Mouse (Mus musculus) spleen, adult 2 months (tissue): ENCODE results near the gene Svip. TPM values are rescaled to one million over a fixed set of nuclear protein-coding genes. Genes with fewer than 3 reads are reported as not detected.
A peak's percentile ranks its signal among the peaks of the same experiment; 100 is the strongest.

Experiments used
- DNase-seq, 2 experiments: peaks; one replicate each; pipeline versions ENCODE4 v3.0.0 to v3.0.0-alpha.2; 2012 to 2021; ENCODE audit warnings: low spot score in 2 of 2, low read depth in 1 of 2
- H3K27ac ChIP-seq: fragments of 200-500 bp; 2 replicates; pipeline ENCODE4 v1.5.1; 2012; ENCODE audit warnings: low read length, inconsistent platforms; ENCODE audit not compliant: insufficient read depth
- H3K27me3 ChIP-seq: fragments of 200-500 bp; 2 replicates; pipeline ENCODE4 v1.6.1; 2012; ENCODE audit warnings: mild to moderate bottlenecking, moderate library complexity, low read length, inconsistent platforms; ENCODE audit not compliant: control insufficient read depth, insufficient read depth
- H3K36me3 ChIP-seq: fragments of 200-500 bp; 2 replicates; pipeline ENCODE4 v1.6.1; 2012; ENCODE audit warnings: mild to moderate bottlenecking, low read length, inconsistent platforms; ENCODE audit not compliant: control insufficient read depth, insufficient read depth
- H3K4me1 ChIP-seq: fragments of 200-500 bp; 2 replicates; pipeline ENCODE4 v1.6.1; 2011; ENCODE audit warnings: inconsistent platforms; ENCODE audit not compliant: control insufficient read depth, insufficient read depth, insufficient read length
- H3K4me3 ChIP-seq: fragments of 200-500 bp; 2 replicates; pipeline ENCODE4 v1.5.1; 2011; ENCODE audit warnings: mild to moderate bottlenecking, inconsistent platforms; ENCODE audit not compliant: insufficient read depth, insufficient read length; ENCODE audit errors: extremely low read depth
- CTCF ChIP-seq: fragments of 200-500 bp; IDR thresholded peaks from 2 replicates; pipeline ENCODE4 v1.5.1; 2011; ENCODE audit warnings: mild to moderate bottlenecking, inconsistent platforms; ENCODE audit not compliant: insufficient read depth, insufficient read length, insufficient replicate concordance; ENCODE audit errors: extremely low read depth
- POLR2A ChIP-seq: fragments of 200-500 bp; IDR thresholded peaks from 2 replicates; pipeline ENCODE4 v1.6.1; 2011; ENCODE audit warnings: low read depth, low read length, inconsistent platforms
- WGBS: fragments of 180-500 bp; shearing (Covaris S2); methylation state at CpG from one replicate; pipeline ENCODE4 v1.1.7; 2018; 5-methylcytosine and 5-hydroxymethylcytosine counted together
- polyA plus RNA-seq: library from polyadenylated mRNA; depleted of rRNA; stranded (reverse); fragments of >200 nt; gene quantifications from 2 replicates; pipeline ENCODE4 v1.2.3, GENCODE M21; 2012; rRNA removed

The Svip gene
- polyA plus RNA-seq, result 0.68 and 1.0 TPM in 2 replicates

DNA sequence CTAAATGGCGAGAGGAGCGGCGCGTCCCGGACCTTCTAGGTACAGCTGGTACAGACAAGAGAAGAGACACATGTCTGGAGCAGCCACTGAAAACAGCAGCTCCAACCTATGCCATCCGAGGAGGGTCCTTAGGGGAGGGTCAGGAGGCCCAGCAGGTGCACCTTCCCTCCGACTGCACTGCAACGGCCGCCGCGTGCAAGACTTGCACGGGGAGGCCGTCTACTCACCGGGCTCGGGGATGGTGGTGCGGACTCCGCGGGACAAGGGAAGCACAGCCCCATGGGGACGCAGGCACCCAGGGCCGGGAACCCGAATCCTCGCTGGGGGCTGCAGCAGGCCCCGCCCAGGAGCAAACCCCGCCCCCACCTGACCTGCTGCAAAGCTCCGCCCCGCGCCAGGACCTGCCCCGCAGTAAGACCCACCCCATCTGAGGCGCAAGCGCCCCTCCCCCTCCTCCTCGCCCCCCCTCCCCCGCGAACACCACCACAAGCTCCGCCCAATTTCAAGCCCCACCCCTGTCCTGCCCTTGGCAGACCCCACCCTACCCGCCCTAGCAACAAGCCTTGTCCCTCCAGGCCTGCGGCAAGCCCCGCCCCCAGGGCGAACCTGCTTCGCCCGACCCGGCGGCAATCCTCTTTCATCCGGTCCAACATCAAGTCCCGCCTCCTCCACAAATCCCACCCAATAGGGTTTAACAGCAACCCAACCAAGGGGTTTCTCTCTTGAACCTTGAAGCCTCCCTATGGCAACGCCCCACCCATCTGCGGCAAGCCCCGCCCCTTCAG, at the start of gene Svip:
Svip (minus strand) TSS at position 508 of the 785 bp plus-strand sequence.
- Histone ChIP-seq H3K4me1 (no peaks in the 10 kb centered on the region; the same call in 1 of the 2 replicates), H3K36me3 (no peaks in the 10 kb centered on the region), H3K27me3 (no peaks in the 10 kb centered on the region), H3K27ac (peak within 1 kb of the TSS; percentile 6; the same call in 1 of the 2 replicates), H3K4me3 (peak within 1 kb of the TSS; percentile 63)
- DNase-seq, result peak; percentile 66 to 71
- under 1% methylated on average over 39 of the region's 47 CpGs for WGBS
- TF ChIP-seq CTCF (no peak), POLR2A (no peak)

DNA sequence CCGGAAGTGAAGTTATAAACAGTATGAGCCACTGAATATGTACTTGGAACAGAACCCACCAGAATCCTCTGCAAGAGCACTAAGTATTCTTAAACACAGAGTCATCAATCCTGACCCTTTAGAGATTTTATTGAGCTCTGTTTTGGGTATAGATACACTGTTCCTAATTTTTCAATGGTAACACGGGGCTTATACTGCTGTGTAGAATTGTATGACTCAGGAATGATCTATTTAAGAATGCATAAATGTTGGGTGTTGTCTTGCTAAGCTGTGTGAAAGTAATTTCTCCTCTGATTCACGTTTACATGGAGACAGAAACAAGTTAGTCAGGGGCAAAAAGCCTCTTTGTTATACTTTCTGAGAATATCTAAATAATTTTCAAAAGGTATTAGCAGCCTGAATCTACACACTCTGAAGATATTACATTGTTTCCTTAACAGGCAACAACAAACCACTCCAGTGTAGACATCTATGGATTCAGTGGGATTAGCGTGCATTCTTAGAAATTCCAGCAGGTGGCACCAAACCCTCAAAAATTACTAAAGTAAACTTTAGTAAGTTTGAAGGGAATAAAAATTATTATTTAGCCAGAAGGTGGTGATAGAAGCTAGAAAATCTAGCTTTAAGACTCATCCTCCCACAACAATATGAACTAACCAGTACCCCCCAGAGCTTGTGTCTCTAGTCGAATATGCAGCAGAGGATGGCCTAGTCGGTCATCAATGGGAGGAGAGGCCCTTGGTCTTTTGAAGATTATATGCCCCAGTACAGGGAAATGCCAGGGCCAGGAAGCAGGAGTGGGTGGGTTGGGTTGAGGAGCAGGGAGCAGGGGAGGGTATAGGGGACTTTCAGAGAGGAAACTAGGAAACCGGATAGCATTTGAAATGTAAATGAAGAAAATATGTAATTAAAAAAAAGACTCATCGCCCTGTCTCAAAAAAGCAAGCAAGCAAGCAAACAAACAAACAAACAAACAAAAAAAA, 32.1 kb upstream of the Svip start:
- no peaks in the 10 kb centered on the region for H3K36me3 ChIP-seq
- H3K4me1 ChIP-seq, result no peaks in the 10 kb centered on the region
- 51% methylated on average over 8 of the region's 8 CpGs for WGBS
- H3K27me3 ChIP-seq, result no peaks in the 10 kb centered on the region
- no peak overlapping the region for H3K4me3 ChIP-seq
- H3K27ac ChIP-seq, result no peak overlapping the region
- TF ChIP-seq POLR2A (no peak), CTCF (no peak)
- no peak for DNase-seq

DNA sequence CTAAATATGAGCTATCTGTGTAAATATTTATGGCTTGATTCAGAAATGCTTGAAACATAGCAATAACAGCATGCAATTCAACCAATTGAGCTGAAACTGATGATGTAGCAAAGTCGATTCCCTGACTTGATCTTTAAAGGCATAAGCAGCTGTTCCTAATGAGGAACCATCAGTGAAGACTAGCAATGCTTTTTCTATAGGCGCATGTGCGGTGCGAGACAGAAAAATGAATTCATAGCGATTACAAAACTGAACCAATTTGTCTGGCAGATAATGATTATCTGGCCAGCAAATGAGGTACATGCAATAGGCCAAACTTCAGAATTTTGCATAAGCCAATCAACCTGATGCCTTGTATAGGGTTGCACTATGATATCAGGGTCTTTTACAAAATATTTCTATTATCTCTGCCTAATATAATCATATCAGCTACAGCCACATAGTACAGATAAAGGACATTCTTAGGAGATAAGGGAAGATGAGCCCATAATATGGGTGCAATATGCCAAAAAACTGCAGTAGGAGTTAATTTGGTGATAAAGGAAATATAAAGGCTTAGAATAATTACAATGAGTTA, 18.3 kb upstream of the Svip start:
- WGBS, result 93% methylated on average over 5 of the region's 5 CpGs
- DNase-seq, result no peak

DNA sequence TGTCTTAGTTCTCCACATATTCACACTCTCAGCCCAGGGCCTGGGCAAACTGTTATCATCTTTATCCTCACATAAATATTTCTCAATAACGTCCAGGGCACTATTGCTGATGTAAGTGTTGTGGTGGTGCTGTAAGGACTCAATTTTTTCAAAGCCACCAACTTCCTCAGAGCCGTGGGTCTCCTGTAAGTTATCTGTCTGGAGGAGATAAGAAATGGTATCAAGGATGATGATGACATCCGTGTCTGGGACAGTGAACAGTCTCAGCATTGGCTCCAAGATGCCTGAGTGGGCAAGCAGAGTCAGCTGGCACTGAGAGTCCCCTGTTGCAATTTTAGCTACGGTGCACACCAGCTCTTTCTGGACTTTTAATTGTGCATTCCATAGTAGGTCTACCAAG, 16.2 kb upstream of the Svip start:
- Histone ChIP-seq H3K4me3 (no peak overlapping the region), H3K27ac (no peak overlapping the region), H3K27me3 (no peaks in the 10 kb centered on the region), H3K4me1 (no peaks in the 10 kb centered on the region), H3K36me3 (no peaks in the 10 kb centered on the region)
- WGBS, result 70% methylated on average over 4 of the region's 4 CpGs
- no peak for DNase-seq
- TF ChIP-seq CTCF, result no peak
- no peak for TF ChIP-seq POLR2A

More for the DNA sequence above, 18.3 kb upstream of the Svip start:
- TF ChIP-seq CTCF, result no peak
- TF ChIP-seq POLR2A, result no peak
- Histone ChIP-seq H3K4me1 (no peaks in the 10 kb centered on the region), H3K27me3 (no peaks in the 10 kb centered on the region), H3K27ac (no peak overlapping the region), H3K4me3 (no peak overlapping the region), H3K36me3 (no peaks in the 10 kb centered on the region)

DNA sequence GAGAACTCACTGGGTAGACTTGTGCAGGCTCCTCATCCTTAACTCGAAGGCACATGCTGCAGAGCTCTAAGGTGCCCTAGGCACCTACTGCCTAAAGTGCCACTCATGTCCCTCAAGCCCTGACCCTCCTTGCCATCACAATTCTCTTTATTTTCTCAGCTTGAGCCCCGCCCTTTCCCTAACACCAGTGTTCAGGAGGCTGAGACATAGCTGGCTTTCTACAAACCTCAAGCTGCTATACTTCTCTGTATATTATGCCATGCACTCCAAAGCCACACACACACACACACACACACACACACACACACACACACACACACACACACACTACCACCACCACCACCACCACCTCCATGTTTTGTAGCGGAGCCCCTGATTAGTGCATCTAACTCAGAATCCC, 9.8 kb upstream of the Svip start, which contains the start of gene 1700015G11Rik:
1700015G11Rik (minus strand) TSS at position 101 of the 400 bp plus-strand sequence.
- Histone ChIP-seq H3K36me3 (no peaks in the 10 kb centered on the region), H3K27me3 (no peaks in the 10 kb centered on the region), H3K27ac (no peak within 1 kb of the TSS), H3K4me1 (no peaks in the 10 kb centered on the region), H3K4me3 (no peak within 1 kb of the TSS)
- no peak for DNase-seq
- TF ChIP-seq POLR2A (no peak), CTCF (no peak)
- WGBS, result 77% methylated on average over 3 of the region's 3 CpGs

DNA sequence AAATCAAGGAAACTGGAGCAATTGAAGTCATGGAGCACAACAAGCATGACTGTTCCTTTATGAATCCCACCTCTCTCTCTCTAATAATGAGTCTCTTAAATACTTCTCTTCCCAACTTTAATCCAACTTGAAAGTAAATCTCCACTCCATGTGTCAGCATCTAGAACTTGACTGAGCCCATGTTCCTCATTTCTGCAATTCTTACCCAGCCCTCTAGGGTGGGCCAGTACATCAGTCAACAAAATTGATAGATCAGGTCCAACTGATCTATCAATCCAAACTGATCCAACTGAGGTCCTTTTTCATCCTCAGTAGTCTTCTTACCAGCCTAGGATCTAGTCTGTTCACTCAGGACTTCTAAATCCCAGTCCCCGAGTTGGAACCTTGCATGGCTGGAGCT, 9.4 kb upstream of the Svip start:
- TF ChIP-seq CTCF (no peak), POLR2A (no peak)
- WGBS, result 91% methylated on average over 1 of the region's 1 CpGs
- Histone ChIP-seq H3K27me3 (no peaks in the 10 kb centered on the region), H3K4me1 (no peaks in the 10 kb centered on the region), H3K36me3 (no peaks in the 10 kb centered on the region), H3K27ac (no peak overlapping the region), H3K4me3 (no peak overlapping the region)
- no peak for DNase-seq
